Mouse (Mus musculus): ENCODE measurements around the gene Ttc28.

DNA sequence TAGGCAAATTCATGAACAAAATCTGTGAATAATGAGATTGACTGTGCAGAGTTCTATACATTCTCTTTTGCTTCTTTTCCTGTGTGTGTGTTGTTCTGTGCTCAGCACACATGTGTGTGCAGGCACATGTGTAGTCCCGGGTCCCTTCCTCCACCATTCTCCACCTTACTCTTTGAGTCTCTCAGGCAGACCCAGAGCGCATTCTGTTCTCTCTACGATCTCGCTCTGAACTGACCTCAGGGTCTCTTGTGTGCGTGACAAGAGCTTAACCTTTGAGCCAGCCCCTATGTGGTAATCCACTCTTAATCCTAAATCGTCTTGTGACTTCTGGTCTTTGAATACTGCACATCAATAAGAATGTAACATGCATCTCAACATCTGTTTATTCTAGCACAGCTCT, 190.8 kb downstream of the Ttc28 start:
- TF ChIP-seq CTCF (conservative IDR thresholded peaks at IDR 0.05 in 1 of 2, IDR thresholded peaks at IDR 0.05 in 1 of 2; ENCODE audit: low read depth in 2 of 2, low read length in 2 of 2) (no peak), EP300 (IDR thresholded peaks at IDR 0.05; ENCODE audit: low read length) (no peak), POLR2AphosphoS2 (IDR thresholded peaks at IDR 0.05; ENCODE audit: low read depth, low read length) (no peak), HCFC1 (IDR thresholded peaks at IDR 0.05; ENCODE audit: low read depth, low read length) (no peak), MAZ (IDR thresholded peaks at IDR 0.05; ENCODE audit: low read depth, low read length) (no peak), POLR2A (IDR thresholded peaks at IDR 0.05; ENCODE audit: low read depth, low read length) (no peak), UBTF (IDR thresholded peaks at IDR 0.05; ENCODE audit: low read depth, low read length) (no peak), NELFE (IDR thresholded peaks at IDR 0.05; ENCODE audit: low read depth, low read length) (no peak), IRF4 (IDR thresholded peaks at IDR 0.05; ENCODE audit: low read depth, low read length) (no peak), CHD1 (IDR thresholded peaks at IDR 0.05; ENCODE audit: low read depth, low read length) (no peak), ZC3H11A (IDR thresholded peaks at IDR 0.05; ENCODE audit: low read depth, low read length) (no peak), USF2 (conservative IDR thresholded peaks at IDR 0.05; ENCODE audit: low read depth, low read length) (no peak)

Measured in CH12.LX (cell line).